Mouse (Mus musculus) midbrain, embryonic 16.5 days (tissue): ENCODE data around the gene Fap. TPM values are rescaled to one million over a fixed set of nuclear protein-coding genes. Genes with fewer than 3 reads are reported as not detected.

ENCODE experiments used
- ATAC-seq: fragments of 200-750 bp; cut with Nextera tagmentation; 2 replicates; pipeline ENCODE4 v1.8.0; 2017; ENCODE audit warnings: moderate TSS enrichment
- H3K27ac ChIP-seq: fragments of 300-500 bp; sonication (generic); 2 replicates; pipeline ENCODE4 v1.5.1; 2014; ENCODE audit warnings: mild to moderate bottlenecking, low read length, mixed read lengths
- H3K27me3 ChIP-seq: fragments of 300-500 bp; sonication (generic); 2 replicates; pipeline ENCODE4 v1.6.1; 2014; ENCODE audit warnings: low read depth, low read length, mixed read lengths; ENCODE audit not compliant: control insufficient read depth, insufficient read depth
- H3K36me3 ChIP-seq: fragments of 300-500 bp; sonication (generic); 2 replicates; pipeline ENCODE4 v1.6.1; 2014; ENCODE audit warnings: mild to moderate bottlenecking, low read length, moderate library complexity, mixed read lengths; ENCODE audit not compliant: control insufficient read depth, insufficient read depth
- H3K4me1 ChIP-seq: fragments of 300-500 bp; sonication (generic); 2 replicates; pipeline ENCODE4 v1.6.1; 2014; ENCODE audit warnings: mild to moderate bottlenecking, low read length, mixed read lengths; ENCODE audit not compliant: control insufficient read depth, insufficient read depth
- H3K4me2 ChIP-seq: fragments of 300-500 bp; sonication (generic); 2 replicates; pipeline ENCODE4 v1.6.1; 2014; ENCODE audit warnings: mild to moderate bottlenecking, low read length, mixed read lengths
- H3K4me3 ChIP-seq: fragments of 300-500 bp; sonication (generic); 2 replicates; pipeline ENCODE4 v1.5.1; 2014; ENCODE audit warnings: low read depth, mild to moderate bottlenecking, low read length, moderate library complexity, mixed read lengths
- H3K9ac ChIP-seq: fragments of 300-500 bp; sonication (generic); 2 replicates; pipeline ENCODE4 v1.6.1; 2014; ENCODE audit warnings: low read depth, low read length, mixed read lengths
- H3K9me3 ChIP-seq: fragments of 300-500 bp; sonication (generic); replicated peaks from 2 replicates; pipeline ENCODE4 v1.6.1; 2014; ENCODE audit warnings: mild to moderate bottlenecking, low read length, mixed read lengths; ENCODE audit not compliant: control insufficient read depth, poor library complexity, severe bottlenecking
- WGBS: fragments of 180-500 bp; shearing (Covaris S2); extraction: QIAGEN DNeasy Blood & Tissue Kit; methylation state at CpG from one replicate; pipeline ENCODE4 v1.1.7; 2014; 5-methylcytosine and 5-hydroxymethylcytosine counted together
- polyA plus RNA-seq: library from polyadenylated mRNA; unstranded; fragments of >200 nt; fragmentation: Nextera tagmentation; extraction: Ambion mirVana; gene quantifications from 2 replicates; pipeline ENCODE4 v1.2.1, GENCODE M21; 2015

The Fap gene
- polyA plus RNA-seq, 1 experiment from 2014 or later = 1.1 TPM

GRCm38 (mm10) chr2:62589333-62589732, 15.5 kb upstream of the Fap start:
- H3K4me2 ChIP-seq = no peak overlapping the region
- H3K27me3 ChIP-seq = no peaks in the 10 kb centered on the region
- no peaks in the 10 kb centered on the region for H3K9me3 ChIP-seq
- no peak overlapping the region for H3K27ac ChIP-seq
- H3K4me1 ChIP-seq = no peaks in the 10 kb centered on the region
- ATAC-seq = no peak
- no peak overlapping the region for H3K4me3 ChIP-seq
- no peaks in the 10 kb centered on the region for H3K36me3 ChIP-seq
- WGBS = 90% methylated on average over 4 of the region's 4 CpGs
- no peak overlapping the region for H3K9ac ChIP-seq

GRCm38 (mm10) chr2:62585769-62586168, 11.9 kb upstream of the Fap start:
- Histone ChIP-seq H3K9ac (no peak overlapping the region), H3K9me3 (no peaks in the 10 kb centered on the region), H3K27ac (no peak overlapping the region), H3K27me3 (no peaks in the 10 kb centered on the region), H3K4me3 (no peak overlapping the region), H3K4me2 (no peak overlapping the region), H3K36me3 (no peaks in the 10 kb centered on the region), H3K4me1 (no peaks in the 10 kb centered on the region)
- 92% methylated on average over 5 of the region's 5 CpGs for WGBS
- ATAC-seq = no peak

GRCm38 (mm10) chr2:62574962-62575361, 1.1 kb upstream of the Fap start:
- Histone ChIP-seq H3K27ac (no peak overlapping the region), H3K9me3 (no peaks in the 10 kb centered on the region), H3K4me1 (no peaks in the 10 kb centered on the region), H3K4me3 (no peak overlapping the region), H3K9ac (no peak overlapping the region), H3K36me3 (no peaks in the 10 kb centered on the region), H3K4me2 (no peak overlapping the region), H3K27me3 (no peaks in the 10 kb centered on the region)
- ATAC-seq = no peak
- 83% methylated on average over 3 of the region's 3 CpGs for WGBS

GRCm38 (mm10) chr2:62574250-62574649, 375 bp upstream of the Fap start:
- Histone ChIP-seq H3K4me1 (no peaks in the 10 kb centered on the region), H3K9ac (no peak overlapping the region), H3K9me3 (no peaks in the 10 kb centered on the region), H3K4me3 (no peak overlapping the region), H3K27me3 (no peaks in the 10 kb centered on the region), H3K4me2 (no peak overlapping the region), H3K36me3 (no peaks in the 10 kb centered on the region), H3K27ac (no peak overlapping the region)
- WGBS = 87% methylated on average over 7 of the region's 7 CpGs
- no peak for ATAC-seq

GRCm38 (mm10) chr2:62573099-62573752, 649 bp downstream of the Fap start:
- H3K4me2 ChIP-seq = no peak overlapping the region
- H3K9ac ChIP-seq = no peak overlapping the region
- H3K36me3 ChIP-seq = no peaks in the 10 kb centered on the region
- no peaks in the 10 kb centered on the region for H3K9me3 ChIP-seq
- H3K27ac ChIP-seq = no peak overlapping the region
- H3K4me1 ChIP-seq = no peaks in the 10 kb centered on the region
- H3K4me3 ChIP-seq = no peak overlapping the region
- ATAC-seq = no peak
- WGBS = 86% methylated on average over 10 of the region's 10 CpGs
- H3K27me3 ChIP-seq = no peaks in the 10 kb centered on the region

GRCm38 (mm10) chr2:62564687-62565086, 9.2 kb downstream of the Fap start:
- no peak for ATAC-seq
- H3K27me3 ChIP-seq = no peaks in the 10 kb centered on the region
- H3K36me3 ChIP-seq = no peaks in the 10 kb centered on the region
- H3K4me3 ChIP-seq = no peak overlapping the region
- H3K4me1 ChIP-seq = no peaks in the 10 kb centered on the region
- H3K9me3 ChIP-seq = no peaks in the 10 kb centered on the region
- H3K27ac ChIP-seq = no peak overlapping the region
- WGBS = 87% methylated on average over 1 of the region's 1 CpGs
- H3K4me2 ChIP-seq = no peak overlapping the region
- no peak overlapping the region for H3K9ac ChIP-seq

GRCm38 (mm10) chr2:62562661-62563485, 11.0 kb downstream of the Fap start:
- Histone ChIP-seq H3K4me3 (no peak overlapping the region), H3K4me2 (no peak overlapping the region), H3K4me1 (no peaks in the 10 kb centered on the region), H3K9me3 (no peaks in the 10 kb centered on the region), H3K9ac (no peak overlapping the region), H3K27ac (no peak overlapping the region), H3K27me3 (no peaks in the 10 kb centered on the region), H3K36me3 (no peaks in the 10 kb centered on the region)
- 65% methylated on average over 5 of the region's 5 CpGs for WGBS
- ATAC-seq = no peak

- WGBS = 68% methylated on average over 2 of the region's 2 CpGs
- ATAC-seq = no peak
- Histone ChIP-seq H3K4me3 (no peak overlapping the region), H3K9ac (no peak overlapping the region), H3K36me3 (no peaks in the 10 kb centered on the region), H3K27me3 (no peaks in the 10 kb centered on the region), H3K27ac (no peak overlapping the region), H3K4me1 (no peaks in the 10 kb centered on the region), H3K9me3 (no peaks in the 10 kb centered on the region), H3K4me2 (no peak overlapping the region)
Observed at GRCm38 (mm10) chr2:62557417-62557816, 16.5 kb downstream of the Fap start.

- H3K27ac ChIP-seq = no peak overlapping the region
- H3K9ac ChIP-seq = no peak overlapping the region
- H3K4me1 ChIP-seq = no peaks in the 10 kb centered on the region
- no peaks in the 10 kb centered on the region for H3K9me3 ChIP-seq
- H3K4me3 ChIP-seq = no peak overlapping the region
- no peaks in the 10 kb centered on the region for H3K27me3 ChIP-seq
- ATAC-seq = no peak
- WGBS = 97% methylated on average over 9 of the region's 9 CpGs
- no peaks in the 10 kb centered on the region for H3K36me3 ChIP-seq
- no peak overlapping the region for H3K4me2 ChIP-seq
Observed at GRCm38 (mm10) chr2:62556349-62556748, 17.5 kb downstream of the Fap start.
